Mouse (Mus musculus) intestine, postnatal 0 days (tissue): ENCODE results near the gene Snx22. TPM values are rescaled to one million over a fixed set of nuclear protein-coding genes. Genes with fewer than 3 reads are reported as not detected.

ENCODE experiments used
- ATAC-seq: fragments of 200-750 bp; cut with Nextera tagmentation; 2 replicates; pipeline ENCODE4 v1.8.0; 2017; ENCODE audit warnings: mild to moderate bottlenecking, moderate TSS enrichment, moderate library complexity
- H3K27ac ChIP-seq: fragments of 300-500 bp; sonication (generic); 2 replicates; pipeline ENCODE4 v1.5.1; 2014; ENCODE audit warnings: mild to moderate bottlenecking, low read depth, low read length, moderate library complexity
- H3K27me3 ChIP-seq: fragments of 300-500 bp; sonication (generic); replicated peaks from 2 replicates; pipeline ENCODE4 v1.6.1; 2014; ENCODE audit warnings: low read length, mixed read lengths; ENCODE audit not compliant: control insufficient read depth, insufficient read depth
- H3K36me3 ChIP-seq: fragments of 300-500 bp; sonication (generic); 2 replicates; pipeline ENCODE4 v1.6.1; 2014; ENCODE audit warnings: mild to moderate bottlenecking, moderate library complexity; ENCODE audit not compliant: control insufficient read depth, insufficient read depth
- H3K4me1 ChIP-seq: fragments of 300-500 bp; sonication (generic); replicated peaks from 2 replicates; pipeline ENCODE4 v1.6.1; 2014; ENCODE audit warnings: antibody characterized with exemption, low read length, mixed read lengths; ENCODE audit not compliant: control insufficient read depth, insufficient read depth
- H3K4me2 ChIP-seq: fragments of 300-500 bp; sonication (generic); replicated peaks from 2 replicates; pipeline ENCODE4 v1.6.1; 2014; ENCODE audit warnings: low read depth, mild to moderate bottlenecking, moderate library complexity
- H3K4me3 ChIP-seq: fragments of 300-500 bp; sonication (generic); 2 replicates; pipeline ENCODE4 v1.5.1; 2014; ENCODE audit warnings: low read depth, low read length
- H3K9ac ChIP-seq: fragments of 300-500 bp; sonication (generic); 2 replicates; pipeline ENCODE4 v1.6.1; 2014; ENCODE audit warnings: mild to moderate bottlenecking, low read depth, low read length
- H3K9me3 ChIP-seq: fragments of 300-500 bp; sonication (generic); 2 replicates; pipeline ENCODE4 v1.6.1; 2016; ENCODE audit warnings: mixed run types; ENCODE audit not compliant: control insufficient read depth
- CTCF ChIP-seq: sonication (generic); IDR thresholded peaks from 2 replicates; pipeline ENCODE4 v1.5.1; 2016; ENCODE audit warnings: low read depth, mild to moderate bottlenecking, control low read depth, antibody characterized with exemption, moderate library complexity
- WGBS: fragments of 180-500 bp; shearing (Covaris S2); extraction: QIAGEN DNeasy Blood & Tissue Kit; methylation state at CpG from one replicate; pipeline ENCODE4 v1.1.7; 2014; 5-methylcytosine and 5-hydroxymethylcytosine counted together
- polyA plus RNA-seq: library from polyadenylated mRNA; unstranded; fragments of >200 nt; fragmentation: Nextera tagmentation; extraction: Ambion mirVana; gene quantifications from 2 replicates; pipeline ENCODE4 v1.2.1, GENCODE M21; 2015

The Snx22 gene
- polyA plus RNA-seq, 1 experiment from 2014 or later: 1.4 TPM

DNA sequence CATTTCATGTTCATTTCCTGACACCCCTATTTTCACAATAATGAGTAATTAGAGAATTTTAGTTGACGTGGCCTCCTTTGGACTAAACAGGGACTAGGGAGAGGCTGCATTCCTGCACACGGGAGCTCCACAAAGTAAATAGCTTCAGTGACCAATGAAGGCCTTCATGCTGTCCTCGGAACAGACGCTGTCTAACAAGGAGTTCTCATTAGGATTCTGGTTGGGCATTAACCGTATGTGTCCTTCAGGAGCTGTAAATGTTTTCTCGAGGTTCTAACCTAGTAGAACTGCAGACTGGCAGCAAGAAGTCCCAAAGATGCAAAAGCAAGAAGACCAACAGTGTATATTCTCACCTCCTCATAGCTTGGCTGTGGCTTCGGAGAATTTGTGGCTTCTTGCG, 35.6 kb upstream of the Snx22 start:
- no peaks in the 10 kb centered on the region for H3K9me3 ChIP-seq
- no peak for TF ChIP-seq CTCF
- H3K36me3 ChIP-seq: peaks cover 84% of the 10 kb centered on the region
- H3K9ac ChIP-seq: no peak overlapping the region
- 77% methylated on average over 8 of the region's 8 CpGs for WGBS
- H3K27me3 ChIP-seq: no peaks in the 10 kb centered on the region
- no peak for ATAC-seq
- H3K4me1 ChIP-seq: no peaks in the 10 kb centered on the region
- H3K27ac ChIP-seq: no peak overlapping the region
- H3K4me3 ChIP-seq: no peak overlapping the region
- no peak overlapping the region for H3K4me2 ChIP-seq

DNA sequence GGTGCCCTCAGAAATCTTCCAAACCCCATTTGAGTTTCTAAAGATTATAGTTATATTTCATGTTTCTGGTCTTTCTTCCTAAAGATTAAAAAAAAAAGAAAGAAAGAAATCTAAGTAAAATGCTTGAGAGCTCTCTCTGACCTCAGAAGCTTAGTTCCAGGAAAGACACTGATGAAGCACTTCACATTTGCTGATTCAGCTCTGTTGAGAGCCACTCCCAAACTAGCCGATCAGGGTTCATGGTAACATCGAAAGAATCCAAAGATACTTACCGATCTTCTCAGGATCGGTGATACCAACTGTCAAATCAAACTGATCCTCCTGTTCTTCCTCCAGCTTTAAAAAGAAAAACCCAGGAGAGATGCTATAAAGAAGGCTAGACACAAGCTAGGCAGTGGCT, 35.1 kb upstream of the Snx22 start:
- H3K36me3 ChIP-seq: peaks cover 87% of the 10 kb centered on the region
- no peak overlapping the region for H3K4me3 ChIP-seq
- no peak overlapping the region for H3K4me2 ChIP-seq
- no peaks in the 10 kb centered on the region for H3K9me3 ChIP-seq
- H3K9ac ChIP-seq: no peak overlapping the region
- H3K27ac ChIP-seq: no peak overlapping the region
- 62% methylated on average over 4 of the region's 4 CpGs for WGBS
- TF ChIP-seq CTCF: no peak
- ATAC-seq: no peak
- H3K4me1 ChIP-seq: no peaks in the 10 kb centered on the region
- H3K27me3 ChIP-seq: no peaks in the 10 kb centered on the region

DNA sequence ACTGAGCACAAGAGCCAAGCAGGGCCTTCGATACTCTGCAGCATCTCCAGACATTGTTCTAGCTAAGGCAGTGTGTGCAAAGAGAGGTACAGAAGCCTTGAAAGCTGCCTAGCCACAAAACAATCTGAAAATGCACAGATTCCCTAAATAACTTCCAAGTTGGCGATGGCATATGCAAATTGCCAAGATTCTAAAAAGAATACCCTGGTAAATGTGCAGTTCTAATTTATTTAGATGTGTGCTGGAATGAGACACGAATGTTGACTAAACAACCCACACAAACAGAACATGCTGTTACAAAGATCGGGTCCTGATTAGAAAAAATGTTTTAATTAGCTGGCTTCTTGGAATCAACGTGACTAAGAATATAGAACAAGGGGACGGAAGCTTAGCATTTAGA, 33.1 kb upstream of the Snx22 start:
- no peak overlapping the region for H3K27ac ChIP-seq
- no peak for ATAC-seq
- no peak overlapping the region for H3K4me3 ChIP-seq
- WGBS: 90% methylated on average over 6 of the region's 6 CpGs
- H3K9ac ChIP-seq: no peak overlapping the region
- no peak for TF ChIP-seq CTCF
- no peaks in the 10 kb centered on the region for H3K27me3 ChIP-seq
- H3K36me3 ChIP-seq: peaks cover 88% of the 10 kb centered on the region
- H3K4me1 ChIP-seq: no peaks in the 10 kb centered on the region
- H3K4me2 ChIP-seq: no peak overlapping the region
- H3K9me3 ChIP-seq: no peaks in the 10 kb centered on the region

DNA sequence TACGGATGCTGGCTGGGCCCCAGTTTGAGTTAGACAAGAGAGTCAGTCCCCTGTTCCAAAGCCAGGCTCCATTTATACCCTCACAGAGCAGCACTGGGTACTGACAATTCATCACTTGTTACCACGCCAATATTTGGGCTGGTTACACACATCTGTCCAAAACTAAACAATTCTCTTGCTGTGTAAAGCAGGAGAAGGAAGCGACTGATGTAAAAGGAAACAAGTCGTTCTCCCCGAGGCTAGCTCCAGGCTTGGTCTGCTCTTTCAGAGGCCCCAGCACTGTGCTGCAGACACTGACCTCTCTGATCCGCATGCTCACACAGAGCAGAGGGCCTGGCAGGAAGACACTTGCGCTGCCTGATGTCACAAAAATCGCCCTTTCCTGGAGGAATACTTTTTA, 32.1 kb upstream of the Snx22 start:
- H3K4me1 ChIP-seq: no peaks in the 10 kb centered on the region
- H3K36me3 ChIP-seq: peaks cover 89% of the 10 kb centered on the region
- H3K27ac ChIP-seq: no peak overlapping the region
- no peak for TF ChIP-seq CTCF
- no peaks in the 10 kb centered on the region for H3K27me3 ChIP-seq
- H3K4me2 ChIP-seq: no peak overlapping the region
- H3K4me3 ChIP-seq: no peak overlapping the region
- 76% methylated on average over 8 of the region's 8 CpGs for WGBS
- H3K9ac ChIP-seq: no peak overlapping the region
- H3K9me3 ChIP-seq: no peaks in the 10 kb centered on the region
- no peak for ATAC-seq

DNA sequence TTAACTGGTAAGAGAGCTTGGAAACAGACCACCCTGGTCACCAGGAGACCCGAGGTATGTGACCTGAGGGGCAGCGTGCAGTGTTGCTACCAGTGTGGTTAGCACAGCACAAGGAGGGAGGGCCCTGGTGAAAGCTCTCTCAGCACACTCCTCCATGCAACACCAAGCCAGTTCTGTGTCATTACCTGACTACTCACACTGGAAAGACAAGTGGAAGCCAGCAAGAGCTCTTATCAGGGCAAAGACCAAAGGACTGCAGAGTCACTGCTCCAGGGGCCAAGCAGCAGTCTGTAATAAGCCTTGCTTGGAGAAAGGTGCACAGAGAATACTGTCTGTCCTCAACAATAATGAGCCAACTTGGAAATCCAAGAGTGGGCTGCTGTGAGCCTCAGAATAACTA, 23.1 kb upstream of the Snx22 start:
- Histone ChIP-seq H3K4me1 (0 out of 2 replicates have a peak, but pooled peaks cover 8% of the 10 kb centered on the region), H3K9ac (0 out of 2 replicates have a peak overlapping the region, but pooled peaks have one; percentile 11), H3K36me3 (peaks cover 90% of the 10 kb centered on the region), H3K27ac (peak overlapping the region; percentile 96), H3K9me3 (no peaks in the 10 kb centered on the region), H3K4me2 (no peak overlapping the region; the same call in 1 of the 2 replicates), H3K4me3 (no peak overlapping the region), H3K27me3 (no peaks in the 10 kb centered on the region)
- TF ChIP-seq CTCF: no peak
- peak; percentile 69 for ATAC-seq
- 55% methylated on average over 2 of the region's 2 CpGs for WGBS

DNA sequence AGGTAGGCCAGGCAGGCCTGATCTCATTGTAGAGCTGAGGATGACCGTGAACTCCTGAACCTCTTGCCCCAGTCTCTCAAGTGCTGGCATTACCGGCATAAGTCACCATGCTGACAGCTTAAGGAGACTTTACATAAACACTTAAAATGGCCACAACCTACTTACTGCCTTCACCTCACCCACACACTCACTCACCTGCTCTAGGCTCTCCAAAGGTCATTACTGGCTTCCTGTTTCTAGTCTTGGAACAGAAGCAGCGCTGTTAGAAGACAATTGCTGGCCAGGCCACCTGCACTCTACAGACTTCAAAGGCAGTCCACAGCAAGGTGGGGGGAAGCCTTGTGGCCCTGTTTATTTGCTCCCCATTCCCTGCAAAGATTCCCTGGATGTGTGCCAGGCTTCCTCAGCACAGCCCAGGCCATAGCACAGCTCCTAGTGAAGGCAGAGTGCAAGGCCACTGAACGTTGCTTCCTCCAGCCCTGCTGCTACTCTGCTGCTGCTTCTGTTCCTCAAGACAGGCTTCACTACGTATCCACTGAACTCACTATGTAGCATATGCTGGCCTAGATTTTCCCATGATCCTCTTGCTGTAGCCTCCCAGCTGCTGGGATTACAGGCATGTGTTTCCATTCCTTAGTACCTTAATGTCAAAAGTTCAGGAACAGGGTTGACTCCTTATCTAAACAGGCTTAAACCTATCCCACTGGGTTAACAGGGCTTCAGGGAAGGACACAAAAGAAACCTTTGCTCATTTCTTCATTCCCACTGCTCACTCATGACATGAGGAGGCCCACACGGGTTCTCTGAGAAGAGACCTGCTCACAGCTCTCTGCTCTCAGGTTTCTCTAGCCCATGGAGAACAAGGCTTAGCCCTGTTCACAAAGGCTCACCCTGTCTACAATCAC, 22.1 kb upstream of the Snx22 start:
- ATAC-seq: peak; percentile 56
- peaks cover 88% of the 10 kb centered on the region for H3K36me3 ChIP-seq

More for the DNA sequence above, 22.1 kb upstream of the Snx22 start:
- no peaks in the 10 kb centered on the region for H3K9me3 ChIP-seq
- no peaks in the 10 kb centered on the region for H3K27me3 ChIP-seq
- H3K9ac ChIP-seq: peak overlapping the region; percentile 37; the same call in 1 of the 2 replicates
- no peak overlapping the region for H3K4me3 ChIP-seq
- 0 out of 2 replicates have a peak, but pooled peaks cover 8% of the 10 kb centered on the region for H3K4me1 ChIP-seq
- H3K27ac ChIP-seq: peak overlapping the region; percentile 96
- no peak overlapping the region for H3K4me2 ChIP-seq
- 21% methylated on average over 6 of the region's 6 CpGs for WGBS
- TF ChIP-seq CTCF: no peak
